Mouse (Mus musculus): ENCODE results near the gene Psmg4. TPM values are rescaled to one million over a fixed set of nuclear protein-coding genes. Genes with fewer than 3 reads are reported as not detected.

Gene Psmg4
- polyA plus RNA-seq, 1 experiment from 2014 or later: 82.3 TPM

DNA sequence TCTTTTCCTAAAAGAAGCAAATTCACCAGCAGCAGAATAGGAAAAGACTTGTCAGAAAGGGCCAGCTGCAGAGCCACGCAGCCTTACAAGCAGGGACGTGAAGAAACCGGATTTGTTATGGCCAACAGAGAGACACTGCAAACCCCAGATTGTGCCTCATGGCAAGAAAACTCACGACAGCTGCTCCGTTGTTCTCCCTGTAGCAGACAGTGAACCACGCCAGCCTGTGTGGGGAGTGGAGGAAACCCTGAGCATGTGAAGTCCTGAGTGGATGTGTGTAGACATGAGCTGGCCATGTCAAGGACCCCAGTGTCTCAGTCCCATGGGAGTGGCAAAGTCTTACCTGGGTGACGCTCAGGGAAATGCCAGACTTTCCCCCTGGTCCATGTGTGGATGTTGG lies 26.2 kb upstream of the Psmg4 start:
- H3K27ac ChIP-seq (ENCODE audit: low read length): peak overlapping the region; percentile 92
- H3K4me1 ChIP-seq (replicated peaks; ENCODE audit: control insufficient read depth, insufficient read depth, low read length): peaks cover 47% of the 10 kb centered on the region
- no peak overlapping the region for H3K4me3 ChIP-seq (replicated peaks; ENCODE audit: low read length)
- H3K4me2 ChIP-seq (ENCODE audit: low read length): no peak overlapping the region
- H3K27me3 ChIP-seq (replicated peaks; ENCODE audit: control insufficient read depth, insufficient read depth, low read length): no peaks in the 10 kb centered on the region
- H3K9me3 ChIP-seq (ENCODE audit: control insufficient read depth, low read length): no peaks in the 10 kb centered on the region
- no peaks in the 10 kb centered on the region for H3K36me3 ChIP-seq (ENCODE audit: control insufficient read depth, insufficient read depth)
- peak; percentile 59 for ATAC-seq
- peak overlapping the region; percentile 11 for H3K9ac ChIP-seq (replicated peaks; ENCODE audit: low read depth, low read length)
- 25% methylated on average over 7 of the region's 7 CpGs for WGBS

DNA sequence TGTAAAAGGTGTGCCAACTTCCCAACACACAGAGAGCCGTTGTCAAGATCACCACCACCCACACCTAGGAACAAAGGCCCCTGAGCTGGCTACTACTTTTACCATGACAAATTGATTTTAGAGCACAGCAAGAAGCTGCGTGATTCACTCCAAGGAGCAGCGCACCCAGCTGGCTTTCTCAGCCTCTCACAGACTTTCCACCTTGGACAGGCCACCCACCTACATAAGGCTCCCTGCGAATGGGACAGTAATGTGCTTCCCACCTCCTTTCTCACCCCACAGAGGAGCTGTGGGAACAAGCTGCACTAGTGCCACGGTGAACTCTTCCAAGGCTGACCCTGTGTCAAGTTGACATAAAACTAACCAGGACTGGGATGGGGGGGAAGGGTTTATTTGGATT lies 19.4 kb upstream of the Psmg4 start:
- Histone ChIP-seq H3K4me2 (ENCODE audit: low read length) (no peak overlapping the region), H3K4me1 (replicated peaks; ENCODE audit: control insufficient read depth, insufficient read depth, low read length) (peaks cover 9% of the 10 kb centered on the region), H3K9ac (replicated peaks; ENCODE audit: low read depth, low read length) (no peak overlapping the region), H3K27me3 (replicated peaks; ENCODE audit: control insufficient read depth, insufficient read depth, low read length) (no peaks in the 10 kb centered on the region), H3K4me3 (replicated peaks; ENCODE audit: low read length) (no peak overlapping the region), H3K36me3 (ENCODE audit: control insufficient read depth, insufficient read depth) (no peaks in the 10 kb centered on the region), H3K9me3 (ENCODE audit: control insufficient read depth, low read length) (no peaks in the 10 kb centered on the region), H3K27ac (ENCODE audit: low read length) (no peak overlapping the region)
- no peak for ATAC-seq
- WGBS: 77% methylated on average over 5 of the region's 5 CpGs

GRCm38 (mm10) chr13:34146916-34147315 lies 15.8 kb upstream of the Psmg4 start:
- H3K27ac ChIP-seq (ENCODE audit: low read length): no peak overlapping the region
- H3K4me2 ChIP-seq (ENCODE audit: low read length): no peak overlapping the region
- no peaks in the 10 kb centered on the region for H3K36me3 ChIP-seq (ENCODE audit: control insufficient read depth, insufficient read depth)
- no peak overlapping the region for H3K9ac ChIP-seq (replicated peaks; ENCODE audit: low read depth, low read length)
- 57% methylated on average over 3 of the region's 3 CpGs for WGBS
- H3K4me3 ChIP-seq (replicated peaks; ENCODE audit: low read length): no peak overlapping the region
- ATAC-seq: no peak
- H3K4me1 ChIP-seq (replicated peaks; ENCODE audit: control insufficient read depth, insufficient read depth, low read length): peaks cover 30% of the 10 kb centered on the region
- H3K9me3 ChIP-seq (ENCODE audit: control insufficient read depth, low read length): no peaks in the 10 kb centered on the region
- H3K27me3 ChIP-seq (replicated peaks; ENCODE audit: control insufficient read depth, insufficient read depth, low read length): no peaks in the 10 kb centered on the region

DNA sequence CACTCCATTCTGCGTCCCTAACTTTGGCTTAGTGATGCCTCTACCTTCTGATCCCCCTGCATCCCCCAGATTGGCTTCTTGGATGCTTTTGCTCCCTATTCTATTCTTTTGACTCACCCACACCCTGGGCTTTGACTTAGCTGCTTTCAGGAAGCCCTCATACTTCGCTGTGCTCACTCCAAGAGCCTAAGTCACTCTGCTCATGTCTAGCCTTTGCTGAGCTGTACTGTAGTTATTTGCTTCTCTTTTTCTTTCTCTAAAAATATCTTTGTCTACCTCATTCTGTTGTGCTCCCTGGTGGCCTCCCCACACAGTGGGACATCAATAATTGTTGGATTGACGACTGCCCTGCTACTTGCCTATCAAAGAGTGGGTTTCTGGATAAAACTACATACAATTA lies 14.6 kb upstream of the Psmg4 start:
- WGBS: 16% methylated on average over 3 of the region's 3 CpGs
- Histone ChIP-seq H3K27me3 (replicated peaks; ENCODE audit: control insufficient read depth, insufficient read depth, low read length) (no peaks in the 10 kb centered on the region), H3K4me2 (ENCODE audit: low read length) (peak overlapping the region; percentile 61), H3K9me3 (ENCODE audit: control insufficient read depth, low read length) (no peaks in the 10 kb centered on the region), H3K9ac (replicated peaks; ENCODE audit: low read depth, low read length) (peak overlapping the region; percentile 76), H3K4me1 (replicated peaks; ENCODE audit: control insufficient read depth, insufficient read depth, low read length) (peaks cover 33% of the 10 kb centered on the region), H3K27ac (ENCODE audit: low read length) (peak overlapping the region; percentile 99), H3K36me3 (ENCODE audit: control insufficient read depth, insufficient read depth) (no peaks in the 10 kb centered on the region), H3K4me3 (replicated peaks; ENCODE audit: low read length) (peak overlapping the region; percentile 52)
- ATAC-seq: 0 out of 2 replicates have a peak, but pooled peaks have one; percentile 3

GRCm38 (mm10) chr13:34148767-34149392 lies 13.9 kb upstream of the Psmg4 start:
- Histone ChIP-seq H3K27me3 (replicated peaks; ENCODE audit: control insufficient read depth, insufficient read depth, low read length) (no peaks in the 10 kb centered on the region), H3K27ac (ENCODE audit: low read length) (peak overlapping the region; percentile 99), H3K9me3 (ENCODE audit: control insufficient read depth, low read length) (no peaks in the 10 kb centered on the region), H3K36me3 (ENCODE audit: control insufficient read depth, insufficient read depth) (no peaks in the 10 kb centered on the region), H3K4me1 (replicated peaks; ENCODE audit: control insufficient read depth, insufficient read depth, low read length) (peaks cover 40% of the 10 kb centered on the region), H3K4me2 (ENCODE audit: low read length) (peak overlapping the region; percentile 61), H3K9ac (replicated peaks; ENCODE audit: low read depth, low read length) (peak overlapping the region; percentile 76), H3K4me3 (replicated peaks; ENCODE audit: low read length) (peak overlapping the region; percentile 52)
- WGBS: under 1% methylated on average over 23 of the region's 23 CpGs
- ATAC-seq: peak; percentile 85

DNA sequence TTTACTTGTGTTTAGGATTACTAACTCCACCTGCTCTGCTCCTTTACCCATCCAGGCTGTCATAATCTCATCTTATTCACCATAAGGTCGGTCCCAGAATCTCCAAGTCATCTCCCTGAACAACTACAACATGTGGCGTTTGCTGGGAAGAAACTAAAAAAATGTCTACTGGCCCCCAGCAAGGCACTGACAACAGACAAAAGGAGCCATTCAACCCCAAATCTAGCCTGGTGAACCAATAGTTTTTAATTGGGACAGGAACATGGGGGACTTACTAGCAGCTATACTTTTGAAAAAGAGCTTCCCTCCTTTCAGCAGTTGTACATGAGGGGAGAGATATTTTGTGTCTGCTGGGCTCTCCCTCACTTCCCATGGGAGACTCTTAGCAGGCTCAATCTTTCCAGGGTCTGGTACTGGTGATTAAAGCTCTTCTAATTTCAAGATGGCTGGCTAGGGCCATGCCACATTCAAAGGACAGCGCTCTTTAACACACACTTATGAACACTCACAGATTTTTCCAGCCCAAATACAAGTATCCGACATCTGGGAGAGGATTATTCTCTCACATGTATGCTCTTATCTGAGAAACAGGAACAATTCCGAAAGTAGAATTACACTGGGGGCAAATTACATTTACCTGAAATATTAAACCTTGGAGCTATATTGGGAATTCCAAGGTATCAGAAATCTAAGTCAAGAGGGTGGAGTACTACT lies 13.1 kb upstream of the Psmg4 start:
- H3K36me3 ChIP-seq (ENCODE audit: control insufficient read depth, insufficient read depth): no peaks in the 10 kb centered on the region
- H3K27me3 ChIP-seq (replicated peaks; ENCODE audit: control insufficient read depth, insufficient read depth, low read length): no peaks in the 10 kb centered on the region
- WGBS: 37% methylated on average over 5 of the region's 5 CpGs
- H3K9ac ChIP-seq (replicated peaks; ENCODE audit: low read depth, low read length): peak overlapping the region; percentile 76
- peaks cover 47% of the 10 kb centered on the region for H3K4me1 ChIP-seq (replicated peaks; ENCODE audit: control insufficient read depth, insufficient read depth, low read length)
- peak overlapping the region; percentile 99 for H3K27ac ChIP-seq (ENCODE audit: low read length)
- H3K9me3 ChIP-seq (ENCODE audit: control insufficient read depth, low read length): no peaks in the 10 kb centered on the region
- H3K4me2 ChIP-seq (ENCODE audit: low read length): peak overlapping the region; percentile 61
- ATAC-seq: no peak
- H3K4me3 ChIP-seq (replicated peaks; ENCODE audit: low read length): peak overlapping the region; percentile 52

DNA sequence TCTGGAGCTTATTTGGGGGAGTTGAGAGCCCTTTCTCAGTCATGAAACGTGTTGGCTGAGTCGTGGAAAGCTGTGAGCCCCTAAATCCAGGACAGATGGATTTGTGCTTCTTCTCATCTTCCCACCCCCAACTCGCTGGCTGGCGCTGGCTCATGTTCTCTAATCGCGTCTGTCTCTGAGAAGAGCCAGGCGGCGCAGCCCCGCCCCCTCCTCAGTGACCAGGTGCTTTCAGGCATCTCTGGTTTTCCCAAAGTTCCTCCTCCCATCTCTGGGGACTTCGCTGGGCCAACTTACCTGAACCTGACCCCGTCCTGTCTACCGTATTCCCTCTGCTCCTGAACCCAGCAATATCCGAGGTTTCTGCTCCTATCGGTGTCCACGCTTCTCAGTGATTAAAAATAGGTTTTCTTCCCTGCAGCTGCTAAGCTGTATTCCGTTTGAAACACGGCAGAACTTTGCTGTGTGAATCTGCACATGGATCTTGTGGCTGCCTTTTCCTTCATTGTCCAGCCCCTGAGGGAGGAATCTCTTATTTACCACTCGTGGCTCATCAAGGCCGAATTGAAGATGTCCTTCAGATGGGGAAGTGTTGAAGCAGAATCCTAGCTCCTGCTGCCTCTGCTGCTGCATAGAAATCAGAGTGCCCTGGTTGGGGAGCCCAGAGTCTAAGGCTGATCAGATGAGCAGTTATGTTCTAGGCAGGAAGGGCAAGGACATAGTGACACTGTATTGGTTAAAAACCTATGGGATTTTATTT lies 12.3 kb upstream of the Psmg4 start:
- Histone ChIP-seq H3K4me3 (replicated peaks; ENCODE audit: low read length) (peak overlapping the region; percentile 19), H3K9me3 (ENCODE audit: control insufficient read depth, low read length) (no peaks in the 10 kb centered on the region), H3K9ac (replicated peaks; ENCODE audit: low read depth, low read length) (peak overlapping the region; percentile 41), H3K36me3 (ENCODE audit: control insufficient read depth, insufficient read depth) (no peaks in the 10 kb centered on the region), H3K4me2 (ENCODE audit: low read length) (peak overlapping the region; percentile 61), H3K27me3 (replicated peaks; ENCODE audit: control insufficient read depth, insufficient read depth, low read length) (no peaks in the 10 kb centered on the region), H3K27ac (ENCODE audit: low read length) (peak overlapping the region; percentile 99), H3K4me1 (replicated peaks; ENCODE audit: control insufficient read depth, insufficient read depth, low read length) (peaks cover 51% of the 10 kb centered on the region)
- ATAC-seq: no peak
- 8% methylated on average over 19 of the region's 19 CpGs for WGBS

DNA sequence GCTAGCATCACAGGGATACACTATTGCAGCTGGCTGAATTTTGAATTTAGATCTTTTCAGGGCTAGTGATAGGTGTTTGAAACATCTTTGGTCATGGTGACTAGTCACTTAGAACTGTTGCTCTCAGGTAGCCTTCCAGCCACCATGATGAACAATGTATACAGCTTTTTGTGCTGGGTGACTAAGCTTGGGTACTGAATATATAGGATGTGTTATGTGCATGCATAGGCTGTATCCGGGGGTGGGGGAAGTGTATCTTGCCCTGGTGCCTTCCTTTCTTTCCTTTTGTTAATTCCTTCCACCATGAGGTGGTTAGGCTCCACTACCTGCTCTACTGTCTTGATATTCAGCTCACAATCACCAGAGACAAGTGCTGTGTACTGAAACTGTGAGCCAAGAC lies 11.3 kb upstream of the Psmg4 start:
- no peak for ATAC-seq
- Histone ChIP-seq H3K4me3 (replicated peaks; ENCODE audit: low read length) (no peak overlapping the region), H3K27me3 (replicated peaks; ENCODE audit: control insufficient read depth, insufficient read depth, low read length) (no peaks in the 10 kb centered on the region), H3K4me2 (ENCODE audit: low read length) (no peak overlapping the region), H3K27ac (ENCODE audit: low read length) (0 out of 2 replicates have a peak overlapping the region, but pooled peaks have one; percentile 5), H3K4me1 (replicated peaks; ENCODE audit: control insufficient read depth, insufficient read depth, low read length) (peaks cover 52% of the 10 kb centered on the region), H3K36me3 (ENCODE audit: control insufficient read depth, insufficient read depth) (no peaks in the 10 kb centered on the region), H3K9me3 (ENCODE audit: control insufficient read depth, low read length) (no peaks in the 10 kb centered on the region), H3K9ac (replicated peaks; ENCODE audit: low read depth, low read length) (no peak overlapping the region)
- 71% methylated on average over 1 of the region's 1 CpGs for whole genome bisulfite sequencing

DNA sequence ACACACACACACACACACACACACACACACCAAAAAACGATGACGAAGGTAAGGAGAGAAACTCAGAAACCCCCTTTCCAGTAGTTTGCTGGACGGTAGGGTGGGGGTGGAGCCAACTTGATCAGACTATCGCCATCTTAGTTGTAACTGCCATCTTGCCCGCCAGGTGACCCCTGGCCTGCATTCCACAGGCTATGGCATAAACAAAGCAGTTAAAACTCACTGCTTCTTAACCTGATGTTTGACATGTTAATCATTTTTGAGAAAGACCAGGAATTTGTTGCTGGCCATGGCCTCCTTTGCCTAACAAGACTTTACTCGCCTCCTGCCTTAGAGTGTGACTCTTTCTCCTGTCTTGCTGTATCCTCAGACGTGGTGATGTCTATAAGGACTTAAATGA lies 10.1 kb upstream of the Psmg4 start:
- WGBS: 81% methylated on average over 7 of the region's 7 CpGs
- Histone ChIP-seq H3K4me1 (replicated peaks; ENCODE audit: control insufficient read depth, insufficient read depth, low read length) (peaks cover 57% of the 10 kb centered on the region), H3K4me3 (replicated peaks; ENCODE audit: low read length) (no peak overlapping the region), H3K36me3 (ENCODE audit: control insufficient read depth, insufficient read depth) (no peaks in the 10 kb centered on the region), H3K27me3 (replicated peaks; ENCODE audit: control insufficient read depth, insufficient read depth, low read length) (no peaks in the 10 kb centered on the region), H3K9me3 (ENCODE audit: control insufficient read depth, low read length) (no peaks in the 10 kb centered on the region), H3K27ac (ENCODE audit: low read length) (no peak overlapping the region), H3K9ac (replicated peaks; ENCODE audit: low read depth, low read length) (no peak overlapping the region), H3K4me2 (ENCODE audit: low read length) (no peak overlapping the region)
- no peak for ATAC-seq

All from forebrain, embryonic 16.5 days (tissue).